Mouse (Mus musculus): ENCODE measurements around the gene Mast4. TPM values are rescaled to one million over a fixed set of nuclear protein-coding genes. Genes with fewer than 3 reads are reported as not detected.

Mast4 gene
- polyA plus RNA-seq, 1 experiment from 2014 or later: 41.0 TPM

- H3K4me2 ChIP-seq: no peak overlapping the region
- 0 out of 2 replicates have a peak, but pooled peaks cover 9% of the 10 kb centered on the region for H3K4me1 ChIP-seq (replicated peaks)
- H3K27me3 ChIP-seq: no peaks in the 10 kb centered on the region
- no peaks in the 10 kb centered on the region for H3K9me3 ChIP-seq (replicated peaks)
- 66% methylated on average over 19 of the region's 19 CpGs for WGBS
- no peak overlapping the region for H3K4me3 ChIP-seq
- H3K9ac ChIP-seq: no peak overlapping the region
- ATAC-seq (replicated peaks; ENCODE audit: insufficient number of reproducible peaks, insufficient read depth, low FRiP score, low read depth): no peak
- no peak overlapping the region for H3K27ac ChIP-seq
- peaks cover 62% of the 10 kb centered on the region for H3K36me3 ChIP-seq
Measured at GRCm38 (mm10) chr13:102753714-102754556, 580.4 kb downstream of the Mast4 start.

GRCm38 (mm10) chr13:102749891-102750290 is 584.4 kb downstream of the Mast4 start:
- Histone ChIP-seq H3K9ac (no peak overlapping the region), H3K27ac (no peak overlapping the region), H3K4me3 (no peak overlapping the region), H3K27me3 (no peaks in the 10 kb centered on the region), H3K9me3 (replicated peaks) (no peaks in the 10 kb centered on the region), H3K4me2 (no peak overlapping the region), H3K4me1 (replicated peaks) (0 out of 2 replicates have a peak, but pooled peaks cover 9% of the 10 kb centered on the region), H3K36me3 (peaks cover 62% of the 10 kb centered on the region)
- WGBS: 89% methylated on average over 10 of the region's 10 CpGs
- ATAC-seq (replicated peaks; ENCODE audit: insufficient number of reproducible peaks, insufficient read depth, low FRiP score, low read depth): no peak

GRCm38 (mm10) chr13:102749194-102749593 is 585.1 kb downstream of the Mast4 start:
- Histone ChIP-seq H3K4me2 (no peak overlapping the region), H3K4me3 (no peak overlapping the region), H3K4me1 (replicated peaks) (0 out of 2 replicates have a peak, but pooled peaks cover 6% of the 10 kb centered on the region), H3K36me3 (peaks cover 55% of the 10 kb centered on the region), H3K9ac (no peak overlapping the region), H3K9me3 (replicated peaks) (no peaks in the 10 kb centered on the region), H3K27me3 (no peaks in the 10 kb centered on the region), H3K27ac (no peak overlapping the region)
- ATAC-seq (replicated peaks; ENCODE audit: insufficient number of reproducible peaks, insufficient read depth, low FRiP score, low read depth): no peak
- WGBS: 69% methylated on average over 6 of the region's 6 CpGs

GRCm38 (mm10) chr13:102746803-102747561 is 587.3 kb downstream of the Mast4 start:
- no peak overlapping the region for H3K9ac ChIP-seq
- no peaks in the 10 kb centered on the region for H3K27me3 ChIP-seq
- no peaks in the 10 kb centered on the region for H3K4me1 ChIP-seq (replicated peaks)
- H3K36me3 ChIP-seq: peaks cover 55% of the 10 kb centered on the region
- no peak for ATAC-seq (replicated peaks; ENCODE audit: insufficient number of reproducible peaks, insufficient read depth, low FRiP score, low read depth)
- no peak overlapping the region for H3K4me2 ChIP-seq
- 86% methylated on average over 17 of the region's 17 CpGs for WGBS
- no peak overlapping the region for H3K27ac ChIP-seq
- H3K4me3 ChIP-seq: no peak overlapping the region
- H3K9me3 ChIP-seq (replicated peaks): no peaks in the 10 kb centered on the region

GRCm38 (mm10) chr13:102745626-102746342 is 588.5 kb downstream of the Mast4 start:
- Histone ChIP-seq H3K36me3 (peaks cover 57% of the 10 kb centered on the region), H3K9me3 (replicated peaks) (no peaks in the 10 kb centered on the region), H3K4me2 (no peak overlapping the region), H3K27me3 (no peaks in the 10 kb centered on the region), H3K27ac (no peak overlapping the region), H3K9ac (0 out of 2 replicates have a peak overlapping the region, but pooled peaks have one; percentile 19), H3K4me1 (replicated peaks) (no peaks in the 10 kb centered on the region), H3K4me3 (no peak overlapping the region)
- no peak for ATAC-seq (replicated peaks; ENCODE audit: insufficient number of reproducible peaks, insufficient read depth, low FRiP score, low read depth)
- WGBS: 78% methylated on average over 9 of the region's 9 CpGs

- peaks cover 54% of the 10 kb centered on the region for H3K36me3 ChIP-seq
- H3K9ac ChIP-seq: 0 out of 2 replicates have a peak overlapping the region, but pooled peaks have one; percentile 19
- H3K27me3 ChIP-seq: no peaks in the 10 kb centered on the region
- H3K27ac ChIP-seq: no peak overlapping the region
- no peak overlapping the region for H3K4me2 ChIP-seq
- H3K4me1 ChIP-seq (replicated peaks): no peaks in the 10 kb centered on the region
- no peaks in the 10 kb centered on the region for H3K9me3 ChIP-seq (replicated peaks)
- no peak for ATAC-seq (replicated peaks; ENCODE audit: insufficient number of reproducible peaks, insufficient read depth, low FRiP score, low read depth)
- H3K4me3 ChIP-seq: no peak overlapping the region
- 95% methylated on average over 3 of the region's 3 CpGs for WGBS
Measured at GRCm38 (mm10) chr13:102745270-102745600, 589.1 kb downstream of the Mast4 start.

- peaks cover 48% of the 10 kb centered on the region for H3K36me3 ChIP-seq
Measured at GRCm38 (mm10) chr13:102744481-102745269, 589.6 kb downstream of the Mast4 start.

GRCm38 (mm10) chr13:102739720-102740535 is 594.4 kb downstream of the Mast4 start:
- ATAC-seq (replicated peaks; ENCODE audit: insufficient number of reproducible peaks, insufficient read depth, low FRiP score, low read depth): no peak
- H3K9me3 ChIP-seq (replicated peaks): no peaks in the 10 kb centered on the region
- H3K4me3 ChIP-seq: no peak overlapping the region
- no peaks in the 10 kb centered on the region for H3K4me1 ChIP-seq (replicated peaks)
- H3K9ac ChIP-seq: no peak overlapping the region
- H3K27ac ChIP-seq: no peak overlapping the region
- 79% methylated on average over 13 of the region's 13 CpGs for WGBS
- H3K36me3 ChIP-seq: peaks cover 68% of the 10 kb centered on the region
- no peak overlapping the region for H3K4me2 ChIP-seq
- H3K27me3 ChIP-seq: no peaks in the 10 kb centered on the region

More at GRCm38 (mm10) chr13:102744481-102745269, 589.6 kb downstream of the Mast4 start:
- Histone ChIP-seq H3K27ac (no peak overlapping the region), H3K4me1 (replicated peaks) (no peaks in the 10 kb centered on the region), H3K4me3 (no peak overlapping the region), H3K27me3 (no peaks in the 10 kb centered on the region), H3K9ac (no peak overlapping the region), H3K9me3 (replicated peaks) (no peaks in the 10 kb centered on the region), H3K4me2 (no peak overlapping the region)
- ATAC-seq (replicated peaks; ENCODE audit: insufficient number of reproducible peaks, insufficient read depth, low FRiP score, low read depth): no peak
- WGBS: 64% methylated on average over 9 of the region's 9 CpGs

GRCm38 (mm10) chr13:102737811-102738210 is 596.5 kb downstream of the Mast4 start:
- Histone ChIP-seq H3K9me3 (replicated peaks) (no peaks in the 10 kb centered on the region), H3K27ac (no peak overlapping the region), H3K4me2 (no peak overlapping the region), H3K4me3 (no peak overlapping the region), H3K27me3 (no peaks in the 10 kb centered on the region), H3K4me1 (replicated peaks) (no peaks in the 10 kb centered on the region), H3K36me3 (peaks cover 79% of the 10 kb centered on the region), H3K9ac (no peak overlapping the region)
- no peak for ATAC-seq (replicated peaks; ENCODE audit: insufficient number of reproducible peaks, insufficient read depth, low FRiP score, low read depth)
- 91% methylated on average over 7 of the region's 7 CpGs for WGBS

GRCm38 (mm10) chr13:102733063-102733462 is 601.2 kb downstream of the Mast4 start:
- no peak overlapping the region for H3K4me3 ChIP-seq
- no peak for ATAC-seq (replicated peaks; ENCODE audit: insufficient number of reproducible peaks, insufficient read depth, low FRiP score, low read depth)
- no peak overlapping the region for H3K27ac ChIP-seq
- H3K9ac ChIP-seq: no peak overlapping the region
- H3K27me3 ChIP-seq: no peaks in the 10 kb centered on the region
- no peak overlapping the region for H3K4me2 ChIP-seq
- H3K9me3 ChIP-seq (replicated peaks): no peaks in the 10 kb centered on the region
- peaks cover 43% of the 10 kb centered on the region for H3K36me3 ChIP-seq
- H3K4me1 ChIP-seq (replicated peaks): no peaks in the 10 kb centered on the region
- 69% methylated on average over 2 of the region's 2 CpGs for WGBS
